Mouse (Mus musculus) cortical plate, adult 2 months (tissue): Measurements from ENCODE around the gene Bak1. TPM values are rescaled to one million over a fixed set of nuclear protein-coding genes. Genes with fewer than 3 reads are reported as not detected.

Experiments
- H3K27ac ChIP-seq: fragments of 200-500 bp; 2 replicates; pipeline ENCODE4 v1.5.1; 2012; ENCODE audit warnings: low read length, control low read depth, inconsistent platforms; ENCODE audit not compliant: insufficient read depth
- H3K4me1 ChIP-seq: fragments of 200-500 bp; 2 replicates; pipeline ENCODE4 v1.6.1; 2011; ENCODE audit warnings: low read length; ENCODE audit not compliant: control insufficient read depth, insufficient read depth
- H3K4me3 ChIP-seq: fragments of 200-500 bp; 2 replicates; pipeline ENCODE4 v1.5.1; 2011; ENCODE audit warnings: mild to moderate bottlenecking, low read length, control low read depth; ENCODE audit not compliant: insufficient read depth
- CTCF ChIP-seq: fragments of 200-500 bp; IDR thresholded peaks from 2 replicates; pipeline ENCODE4 v1.5.1; 2011; ENCODE audit warnings: mild to moderate bottlenecking, control low read depth, low read length; ENCODE audit not compliant: insufficient read depth; ENCODE audit errors: extremely low read depth
- POLR2A ChIP-seq: fragments of 200-500 bp; IDR thresholded peaks from 2 replicates; pipeline ENCODE4 v1.6.1; 2011; ENCODE audit warnings: mild to moderate bottlenecking, low read length, control low read depth; ENCODE audit not compliant: insufficient read depth; ENCODE audit errors: extremely low read depth
- polyA plus RNA-seq: library from polyadenylated mRNA; depleted of rRNA; stranded (reverse); fragments of >200 nt; gene quantifications from 2 replicates; pipeline ENCODE4 v1.2.3, GENCODE M21; 2012

The Bak1 gene
- polyA plus RNA-seq, 1 experiment: 19.3 TPM

- TF ChIP-seq POLR2A (no peak), CTCF (no peak)
- no peak overlapping the region for H3K27ac ChIP-seq
- no peak overlapping the region for H3K4me3 ChIP-seq
- peaks cover 2% of the 10 kb centered on the region for H3K4me1 ChIP-seq
Measured at GRCm38 (mm10) chr17:27008277-27008676, 20.5 kb downstream of the Bak1 start.

- Histone ChIP-seq H3K4me1 (no peaks in the 10 kb centered on the region), H3K4me3 (no peak overlapping the region), H3K27ac (peak overlapping the region; percentile 43; the same call in 1 of the 2 replicates)
- no peak for TF ChIP-seq POLR2A
- no peak for TF ChIP-seq CTCF
Measured at GRCm38 (mm10) chr17:27005644-27006043, 23.2 kb downstream of the Bak1 start.

GRCm38 (mm10) chr17:27004903-27005485, 23.8 kb downstream of the Bak1 start:
- H3K4me1 ChIP-seq: no peaks in the 10 kb centered on the region
- peak overlapping the region; percentile 43; the same call in 1 of the 2 replicates for H3K27ac ChIP-seq
- TF ChIP-seq POLR2A: no peak
- no peak for TF ChIP-seq CTCF
- H3K4me3 ChIP-seq: no peak overlapping the region

GRCm38 (mm10) chr17:27004431-27004830, 24.4 kb downstream of the Bak1 start:
- Histone ChIP-seq H3K4me3 (no peak overlapping the region), H3K27ac (no peak overlapping the region), H3K4me1 (no peaks in the 10 kb centered on the region)
- TF ChIP-seq POLR2A (no peak), CTCF (peak; percentile 57)

DNA sequence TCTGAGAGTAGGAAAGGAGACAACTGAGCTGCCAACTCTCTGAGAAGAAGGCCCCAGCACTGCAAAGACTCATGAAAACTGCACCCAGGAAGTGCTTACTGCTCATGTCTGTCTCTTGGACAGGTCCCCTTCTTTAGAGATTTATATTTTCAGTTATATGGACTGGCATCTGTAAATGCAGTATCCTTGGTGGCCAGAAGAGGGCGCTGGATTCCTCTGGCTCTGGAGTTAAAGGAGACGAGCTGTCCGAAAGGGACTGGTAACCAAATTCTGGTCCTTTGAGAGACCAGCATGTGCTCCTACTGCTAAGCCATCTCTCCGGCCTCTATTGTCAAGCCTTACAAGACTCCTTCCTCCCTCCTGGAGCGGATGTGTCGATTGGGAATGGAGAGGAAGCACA, 26.9 kb downstream of the Bak1 start:
- no peaks in the 10 kb centered on the region for H3K4me1 ChIP-seq
- no peak overlapping the region for H3K27ac ChIP-seq
- no peak for TF ChIP-seq POLR2A
- TF ChIP-seq CTCF: peak; percentile 34
- no peak overlapping the region for H3K4me3 ChIP-seq

DNA sequence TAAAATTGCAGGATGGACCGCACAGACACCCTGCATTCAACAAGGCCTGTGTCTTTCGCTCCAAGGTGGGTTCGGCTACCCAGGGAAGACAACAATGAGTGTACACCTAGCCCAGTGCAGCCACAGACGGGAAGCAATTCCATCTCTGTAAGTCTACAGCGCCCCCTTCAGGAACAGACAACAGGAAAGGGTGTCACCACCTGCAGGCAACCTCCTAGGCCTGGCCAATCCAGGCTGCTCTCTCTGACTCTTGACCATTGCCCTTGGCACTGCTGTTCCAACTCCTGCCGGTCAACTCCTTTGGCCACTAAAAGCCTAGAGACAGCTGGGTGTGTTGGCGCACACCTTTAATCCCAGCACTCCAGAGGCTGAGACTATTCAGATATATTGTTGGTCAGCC, 27.7 kb downstream of the Bak1 start:
- TF ChIP-seq CTCF (peak; percentile 21; the same call in 1 of the 2 replicates), POLR2A (no peak)
- Histone ChIP-seq H3K27ac (no peak overlapping the region), H3K4me1 (no peaks in the 10 kb centered on the region)

DNA sequence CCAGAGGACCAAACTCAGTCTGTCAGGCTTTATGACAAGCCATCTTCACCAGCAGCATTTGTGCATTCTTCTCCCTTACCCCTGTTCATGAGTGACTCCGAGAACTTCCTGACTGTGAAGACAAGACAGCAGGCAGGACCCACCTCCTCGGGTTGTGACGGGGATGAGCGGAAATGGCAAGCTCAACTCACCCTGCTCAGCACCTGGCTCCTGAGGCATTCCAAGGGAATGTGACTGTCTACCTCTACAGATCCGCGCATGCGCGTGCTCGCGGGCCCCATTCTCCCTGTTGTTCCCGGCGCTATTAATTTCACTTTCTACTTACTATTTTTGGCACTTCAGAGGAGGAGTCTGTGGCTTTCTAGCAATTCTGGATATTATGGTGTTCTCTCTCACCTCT, 28.8 kb downstream of the Bak1 start:
- H3K4me3 ChIP-seq: no peak overlapping the region
- H3K27ac ChIP-seq: no peak overlapping the region

More for the DNA sequence above, 27.7 kb downstream of the Bak1 start:
- H3K4me3 ChIP-seq: no peak overlapping the region

DNA sequence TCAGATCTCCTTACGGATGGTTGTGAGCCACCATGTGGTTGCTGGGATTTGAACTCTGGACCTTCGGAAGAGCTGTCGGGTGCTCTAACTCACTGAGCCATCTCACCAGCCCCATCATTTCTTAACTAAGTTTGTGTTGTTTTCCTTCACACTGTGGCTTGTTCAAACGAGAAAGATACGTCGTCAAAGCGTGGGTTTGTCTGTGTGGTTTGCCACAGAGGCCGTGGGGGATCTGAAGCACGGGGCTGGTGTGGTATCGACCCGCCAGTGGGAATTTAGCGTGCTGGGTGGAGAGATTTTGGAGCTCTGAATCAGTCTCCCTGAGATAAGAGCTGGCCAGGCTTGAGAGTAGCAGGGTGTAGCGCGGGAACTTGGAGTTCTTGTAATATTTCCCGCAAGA, 30.5 kb downstream of the Bak1 start:
- H3K4me1 ChIP-seq: no peaks in the 10 kb centered on the region
- TF ChIP-seq POLR2A (no peak), CTCF (no peak)
- no peak overlapping the region for H3K4me3 ChIP-seq
- H3K27ac ChIP-seq: no peak overlapping the region

More for the DNA sequence above, 28.8 kb downstream of the Bak1 start:
- H3K4me1 ChIP-seq: no peaks in the 10 kb centered on the region
- no peak for TF ChIP-seq CTCF
- TF ChIP-seq POLR2A: no peak

- Histone ChIP-seq H3K4me1 (no peaks in the 10 kb centered on the region), H3K27ac (no peak overlapping the region), H3K4me3 (no peak overlapping the region)
- TF ChIP-seq CTCF (no peak), POLR2A (no peak)
Measured at GRCm38 (mm10) chr17:26997661-26998060, 31.1 kb downstream of the Bak1 start.

GRCm38 (mm10) chr17:26995562-26995961, 33.2 kb downstream of the Bak1 start:
- Histone ChIP-seq H3K4me1 (no peaks in the 10 kb centered on the region), H3K4me3 (no peak overlapping the region), H3K27ac (no peak overlapping the region)
- TF ChIP-seq POLR2A: no peak
- no peak for TF ChIP-seq CTCF
